Mouse (Mus musculus) layer of hippocampus, adult 2 months (tissue): ENCODE measurements around the gene Itga11. TPM values are rescaled to one million over a fixed set of nuclear protein-coding genes. Genes with fewer than 3 reads are reported as not detected.
"Not testable (repeated sequence)": the region's sequence is repeated elsewhere in the genome, so short reads cannot be mapped to it uniquely, and the experiment has no call there.

Experiments used
- DNase-seq, 2 experiments: peaks; one replicate each; pipeline ENCODE4 v3.0.0; 2022; ENCODE audit warnings: low spot score in 2 of 2
- H3K27ac ChIP-seq: fragments of 200-600 bp; 2 replicates; pipeline ENCODE4 v1.8.1; 2022
- H3K4me3 ChIP-seq: fragments of 200-600 bp; 2 replicates; pipeline ENCODE4 v1.8.1; 2022; ENCODE audit warnings: mild to moderate bottlenecking
- CTCF ChIP-seq: fragments of 200-600 bp; conservative IDR thresholded peaks from 2 replicates; pipeline ENCODE4 v1.8.1; 2022; ENCODE audit warnings: antibody characterized with exemption, mild to moderate bottlenecking, moderate library complexity
- total RNA-seq, 2 experiments: library from RNA; stranded (reverse); gene quantifications; 2 replicates each; pipeline ENCODE4 v1.2.3; 2021

Gene Itga11
- total RNA-seq, 2 experiments from 2014 or later = 4.5 to 5.3 TPM

DNA sequence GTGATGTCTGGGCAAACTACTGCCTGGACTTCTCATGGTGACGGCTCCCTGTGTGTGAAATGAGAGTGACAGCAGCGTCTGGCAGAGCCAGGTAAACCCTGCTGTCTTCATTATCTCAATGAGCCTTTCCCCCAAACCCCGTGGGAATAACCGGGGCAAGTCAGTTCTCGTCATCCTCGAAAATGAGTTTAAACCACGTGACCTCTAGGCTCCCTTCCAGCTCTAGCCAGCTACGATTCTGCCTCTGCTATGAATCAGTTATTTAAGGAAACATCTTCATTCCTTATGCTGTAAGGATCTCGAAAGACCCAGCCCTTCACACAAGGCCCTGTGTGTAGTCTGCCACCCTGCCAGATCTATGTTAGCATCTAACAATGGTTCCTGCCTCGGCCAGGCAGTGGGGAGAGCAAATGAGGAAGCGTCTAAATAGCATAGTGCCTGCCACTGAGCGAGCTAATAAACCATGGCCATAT, 139.5 kb downstream of the Itga11 start:
- peak overlapping the region; percentile 39; the same call in 1 of the 2 replicates for H3K27ac ChIP-seq
- no peak for TF ChIP-seq CTCF
- peak; percentile 20 to 33 for DNase-seq
- no peak overlapping the region for H3K4me3 ChIP-seq

DNA sequence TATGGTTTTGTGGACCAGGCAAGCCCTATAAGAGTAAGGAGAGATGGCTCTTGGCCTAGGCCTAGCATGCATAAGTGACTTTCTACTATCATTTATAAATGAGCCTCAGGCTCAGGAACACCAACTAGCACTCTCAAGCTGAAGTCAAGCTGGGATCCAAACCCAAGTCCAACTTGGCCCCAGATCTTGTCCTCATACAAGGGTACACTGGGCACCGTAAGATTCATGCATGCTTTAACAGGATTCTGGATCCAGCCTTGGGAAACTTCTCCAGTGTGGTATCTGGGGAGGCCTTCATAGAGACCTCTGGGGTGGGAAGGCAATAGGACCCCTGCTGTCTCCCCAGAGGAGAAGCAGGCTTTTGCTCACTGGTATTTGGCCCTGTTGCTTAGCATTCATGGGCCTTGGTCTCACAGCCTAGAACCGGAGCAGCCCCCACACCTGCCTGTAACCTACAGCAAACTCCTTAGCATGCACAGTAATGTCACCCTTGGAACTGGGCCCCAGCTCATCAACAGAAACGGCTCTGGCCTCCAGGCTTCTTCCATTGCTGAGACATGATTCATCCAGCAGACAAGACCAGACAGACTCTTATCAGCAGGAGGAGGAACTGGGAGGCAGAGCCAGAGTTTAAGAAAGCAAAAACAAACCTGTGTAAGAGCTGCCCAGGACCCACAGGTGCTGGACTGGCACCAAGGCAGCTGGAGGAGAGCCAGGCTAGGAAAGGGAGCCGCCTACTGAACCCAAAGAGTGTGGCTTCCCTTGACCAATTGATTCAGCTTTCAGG, 140.4 kb downstream of the Itga11 start:
- Histone ChIP-seq H3K27ac (no peak overlapping the region), H3K4me3 (no peak overlapping the region)
- TF ChIP-seq CTCF = no peak
- DNase-seq = no peak

DNA sequence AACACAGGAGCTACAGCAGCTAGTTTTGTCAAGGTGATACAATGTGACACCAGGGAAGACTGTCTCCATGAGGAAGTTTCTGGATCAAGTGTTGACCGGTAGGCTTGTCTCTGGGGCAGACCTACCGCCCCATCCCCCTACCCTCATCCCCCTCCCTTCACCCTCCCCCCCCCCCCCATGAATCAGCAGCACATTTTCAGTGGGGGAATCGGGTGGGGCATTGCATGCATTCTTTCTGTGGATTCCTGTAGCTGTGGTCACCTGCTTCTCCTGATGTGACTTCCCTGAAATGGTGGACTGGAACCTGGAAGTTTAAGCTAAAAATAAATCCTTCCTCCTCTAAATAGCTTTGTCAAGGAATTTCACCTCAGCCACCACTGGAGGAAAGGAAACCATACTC, 141.9 kb downstream of the Itga11 start:
- no peak for TF ChIP-seq CTCF
- no peak overlapping the region for H3K4me3 ChIP-seq
- DNase-seq = no peak
- no peak overlapping the region for H3K27ac ChIP-seq

DNA sequence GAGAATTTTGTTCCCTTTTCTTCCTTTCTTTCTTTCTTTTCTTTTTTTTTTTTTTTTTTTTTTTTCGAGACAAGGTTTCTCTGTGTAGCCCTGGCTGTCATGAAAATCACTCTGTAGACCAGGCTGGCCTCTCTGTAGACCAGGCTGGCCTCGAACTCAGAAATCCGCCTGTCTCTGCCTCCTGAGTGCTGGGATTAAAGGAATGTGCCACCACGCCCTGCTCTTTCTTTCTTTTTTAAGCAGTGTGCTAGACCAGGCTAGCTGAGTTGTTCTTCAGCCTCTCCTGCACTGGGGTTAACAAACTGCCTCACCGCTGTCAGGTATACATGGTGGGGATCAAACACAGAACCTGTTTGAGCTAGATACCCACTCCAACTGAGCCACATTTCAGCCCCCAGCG, 142.3 kb downstream of the Itga11 start:
- not testable (repeated sequence) for H3K4me3 ChIP-seq, DNase-seq, H3K27ac ChIP-seq

DNA sequence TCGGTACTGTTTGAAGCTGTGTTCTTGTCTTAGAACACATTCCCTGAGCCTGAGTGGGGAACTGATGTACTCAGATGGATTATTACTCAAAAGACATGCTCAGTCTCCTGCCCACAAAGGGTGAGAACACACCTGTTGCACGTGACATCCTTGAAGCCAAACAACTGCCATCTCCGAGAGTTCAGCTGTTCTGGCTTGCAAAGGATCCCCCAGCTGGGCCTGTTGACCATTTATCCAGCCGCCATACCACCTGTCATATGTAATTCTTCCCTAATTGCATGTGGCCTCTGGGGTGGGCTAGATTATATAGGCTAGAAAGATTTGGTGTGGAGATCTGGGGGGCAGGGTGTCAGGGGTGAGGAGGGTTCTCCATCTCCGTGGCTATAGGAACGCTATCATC, 143.2 kb downstream of the Itga11 start:
- no peak for DNase-seq
- H3K27ac ChIP-seq = no peak overlapping the region
- no peak overlapping the region for H3K4me3 ChIP-seq
- TF ChIP-seq CTCF = no peak

DNA sequence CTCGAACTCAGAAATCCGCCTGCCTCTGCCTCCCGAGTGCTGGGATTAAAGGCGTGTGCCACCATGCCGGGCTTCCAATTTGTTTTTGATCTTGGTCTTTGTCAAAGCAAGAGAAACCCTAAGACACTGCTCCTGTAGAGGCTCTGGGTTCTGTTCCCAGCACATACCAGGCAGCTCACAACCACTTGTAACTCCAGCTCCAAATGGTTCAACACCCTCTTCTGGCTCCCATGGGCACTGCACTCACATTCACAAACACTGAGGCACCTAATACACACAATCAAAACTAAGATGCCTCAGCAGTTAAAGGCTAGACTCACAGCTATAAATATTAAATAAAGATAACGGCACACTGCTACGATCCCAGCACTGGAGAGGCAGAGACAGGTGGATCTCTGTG, 144.2 kb downstream of the Itga11 start:
- TF ChIP-seq CTCF = no peak
- H3K27ac ChIP-seq = no peak overlapping the region
- no peak for DNase-seq
- H3K4me3 ChIP-seq = no peak overlapping the region

DNA sequence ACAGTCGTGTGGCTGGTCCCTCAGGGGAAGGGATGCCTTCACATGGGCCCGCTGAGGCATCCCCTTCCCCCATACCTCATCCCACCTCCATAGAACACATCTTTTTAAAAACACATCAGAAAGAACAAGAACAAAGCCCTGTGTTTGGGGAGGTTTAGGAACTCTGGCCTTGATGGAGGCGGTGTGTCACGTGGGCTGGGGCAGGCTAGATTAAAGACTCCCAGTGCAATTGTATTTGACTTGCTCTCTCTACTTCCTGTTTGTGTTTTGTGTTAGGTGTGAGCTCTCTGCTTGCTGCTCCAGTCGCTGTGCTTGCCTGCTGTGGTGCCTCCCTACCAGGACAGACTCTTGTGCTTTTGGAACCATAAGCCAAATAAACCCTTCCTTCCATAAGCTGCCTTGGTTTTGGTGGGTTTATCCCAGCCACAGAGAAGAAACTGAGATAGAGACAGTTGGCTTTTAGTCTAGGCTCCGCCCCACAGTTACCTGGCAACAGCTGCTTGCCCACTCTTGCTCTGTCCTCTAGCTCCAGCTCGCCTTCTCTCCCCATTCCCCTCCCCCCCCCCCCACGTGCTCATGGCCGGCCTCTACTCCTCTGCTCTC, 148.3 kb downstream of the Itga11 start:
- DNase-seq = no peak
- Histone ChIP-seq H3K4me3 (no peak overlapping the region), H3K27ac (no peak overlapping the region)
- no peak for TF ChIP-seq CTCF

- H3K27ac ChIP-seq = no peak overlapping the region
- DNase-seq = no peak
- H3K4me3 ChIP-seq = no peak overlapping the region
- no peak for TF ChIP-seq CTCF
Measured at GRCm38 (mm10) chr9:62826456-62826855, 148.8 kb downstream of the Itga11 start.

- TF ChIP-seq CTCF = peak; percentile 85
- DNase-seq = peak; percentile 27 to 35
- Histone ChIP-seq H3K27ac (peak overlapping the region; percentile 86), H3K4me3 (peak overlapping the region; percentile 55)
Measured at GRCm38 (mm10) chr9:62827939-62828652, 150.5 kb downstream of the Itga11 start.

DNA sequence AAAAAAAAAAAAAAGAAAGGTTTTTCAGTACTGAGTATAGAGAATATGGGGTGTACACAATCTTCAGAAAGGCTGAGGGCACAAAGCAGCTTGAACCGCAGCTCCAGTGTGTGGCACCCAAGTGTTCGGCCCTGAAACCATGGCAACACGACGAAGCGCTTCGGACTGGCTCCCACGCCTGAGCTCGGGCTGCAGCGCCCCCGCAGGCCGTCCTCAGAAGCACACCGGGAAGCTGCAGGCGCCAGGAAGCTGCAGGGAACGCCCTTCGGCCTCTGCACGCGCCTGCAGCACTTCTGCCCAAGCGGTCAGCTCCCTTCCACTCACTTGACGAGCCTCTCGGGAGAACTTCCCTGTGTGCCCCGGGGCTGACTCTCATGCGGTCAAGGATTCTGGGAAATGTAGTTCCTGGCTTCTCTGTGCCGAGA, 151.0 kb downstream of the Itga11 start:
- TF ChIP-seq CTCF = peak; percentile 85
- Histone ChIP-seq H3K27ac (peak overlapping the region; percentile 86), H3K4me3 (peak overlapping the region; percentile 55)
- peak; percentile 91 to 93 for DNase-seq

- DNase-seq = no peak
- TF ChIP-seq CTCF = no peak
Measured at GRCm38 (mm10) chr9:62829877-62830276, 152.3 kb downstream of the Itga11 start.

More at GRCm38 (mm10) chr9:62829877-62830276, 152.3 kb downstream of the Itga11 start:
- H3K27ac ChIP-seq = no peak overlapping the region
- no peak overlapping the region for H3K4me3 ChIP-seq

Other genes starting within 250 kb of the Itga11 start
- gene Coro2b, start 140.8 kb upstream of the Itga11 start, total RNA-seq = 100 to 1,000 TPM; 226 to 243 TPM
- gene Fem1b, start 134.1 kb downstream of the Itga11 start, total RNA-seq = 10 to 100 TPM; 91.9 to 95.0 TPM
- 10 to 100 TPM; 12.1 to 12.2 TPM for gene Cln6, start 161.0 kb downstream of the Itga11 start, total RNA-seq
- gene Calml4, start 180.3 kb downstream of the Itga11 start, total RNA-seq = 1 to 10 TPM; 1.8 to 2.4 TPM